Mouse (Mus musculus) adrenal gland, adult (tissue): Measurements from ENCODE around the gene Galnt11.
A peak's percentile ranks its signal among the peaks of the same experiment; 100 is the strongest.

Experiments used
- DNase-seq, 2 experiments: peaks; one replicate each; pipeline ENCODE4 v3.0.0; 2022 to 2023; ENCODE audit warnings: low spot score in 1 of 2; ENCODE audit not compliant: inconsistent age in 2 of 2

Galnt11 gene

DNA sequence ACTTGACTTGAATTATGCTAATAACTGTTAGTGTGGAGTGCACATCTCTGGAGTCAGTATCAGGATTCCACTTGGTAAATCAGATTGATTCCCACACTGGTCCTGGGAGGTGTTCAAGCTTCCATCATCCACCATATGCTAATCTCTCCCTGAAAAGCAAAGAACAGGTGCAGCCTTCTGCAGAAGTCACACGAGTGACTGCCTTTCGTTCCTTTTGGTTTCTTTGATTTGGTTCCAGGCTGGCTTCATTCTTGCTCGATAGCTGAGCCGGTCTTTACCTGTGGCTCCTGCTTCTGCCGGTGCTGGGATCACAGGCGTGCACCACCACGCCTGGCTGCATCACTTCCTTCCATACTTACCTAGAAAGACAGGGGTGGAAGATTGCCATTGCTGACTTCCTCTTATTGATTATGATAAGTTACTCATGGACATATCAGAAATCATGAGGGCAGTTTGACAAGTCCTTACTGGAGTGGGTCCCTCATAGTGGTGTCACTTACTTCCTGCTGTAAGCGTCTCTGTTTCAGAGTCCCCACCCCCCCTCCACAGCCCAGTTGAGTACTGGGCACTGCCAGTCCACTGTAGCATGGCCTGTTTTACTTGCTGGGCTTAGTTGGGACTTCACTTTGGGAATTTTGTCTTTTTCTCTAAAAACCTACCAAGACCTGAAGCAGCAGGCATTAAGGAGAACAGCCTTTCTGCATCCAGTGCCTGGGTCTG is 31.3 kb downstream of the Galnt11 start:
- no peak for DNase-seq

DNA sequence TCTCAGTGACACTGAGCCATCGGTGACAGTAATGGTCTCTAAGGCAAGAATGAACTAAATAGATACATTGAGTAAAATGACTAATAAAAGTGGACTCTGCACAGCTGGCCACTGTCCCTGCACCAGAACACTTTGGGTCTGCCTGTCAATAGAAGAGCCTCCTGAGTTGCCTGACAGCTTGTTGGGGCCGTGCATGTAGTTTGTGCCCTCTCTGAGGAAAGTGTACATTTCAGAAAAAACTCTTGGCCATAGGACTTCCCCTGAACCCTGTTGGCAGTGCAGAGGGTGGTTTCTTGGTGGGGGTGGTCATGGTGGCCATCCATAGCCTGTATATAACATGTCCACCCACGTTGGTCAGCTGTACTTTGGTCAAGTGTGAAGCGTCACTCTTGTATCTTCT is 32.8 kb downstream of the Galnt11 start:
- no peak for DNase-seq

GRCm38 (mm10) chr5:25256686-25257085 is 35.0 kb downstream of the Galnt11 start:
- DNase-seq, result no peak

DNA sequence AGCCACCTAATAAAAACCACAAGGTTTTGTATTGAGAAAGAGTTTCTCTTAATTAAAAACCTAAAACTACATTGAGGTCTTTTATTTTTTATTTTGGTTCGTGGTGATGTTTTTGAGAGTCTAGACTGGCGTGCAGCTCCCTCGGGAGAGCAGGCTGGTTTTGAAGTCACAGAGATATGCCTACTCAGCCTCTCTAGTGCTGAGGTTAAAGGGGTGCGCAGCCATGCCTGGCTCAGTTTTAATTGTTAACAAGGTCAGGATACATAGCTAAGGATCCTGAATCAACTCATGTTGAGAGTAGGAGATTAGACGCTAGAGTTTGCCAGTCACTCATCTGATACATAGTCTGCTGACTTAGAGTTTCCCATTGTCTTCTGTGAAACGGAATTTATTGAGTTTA is 39.7 kb downstream of the Galnt11 start:
- no peak for DNase-seq

- no peak for DNase-seq
These were observed 40.6 kb downstream of the Galnt11 start for GRCm38 (mm10) chr5:25262266-25262665.

DNA sequence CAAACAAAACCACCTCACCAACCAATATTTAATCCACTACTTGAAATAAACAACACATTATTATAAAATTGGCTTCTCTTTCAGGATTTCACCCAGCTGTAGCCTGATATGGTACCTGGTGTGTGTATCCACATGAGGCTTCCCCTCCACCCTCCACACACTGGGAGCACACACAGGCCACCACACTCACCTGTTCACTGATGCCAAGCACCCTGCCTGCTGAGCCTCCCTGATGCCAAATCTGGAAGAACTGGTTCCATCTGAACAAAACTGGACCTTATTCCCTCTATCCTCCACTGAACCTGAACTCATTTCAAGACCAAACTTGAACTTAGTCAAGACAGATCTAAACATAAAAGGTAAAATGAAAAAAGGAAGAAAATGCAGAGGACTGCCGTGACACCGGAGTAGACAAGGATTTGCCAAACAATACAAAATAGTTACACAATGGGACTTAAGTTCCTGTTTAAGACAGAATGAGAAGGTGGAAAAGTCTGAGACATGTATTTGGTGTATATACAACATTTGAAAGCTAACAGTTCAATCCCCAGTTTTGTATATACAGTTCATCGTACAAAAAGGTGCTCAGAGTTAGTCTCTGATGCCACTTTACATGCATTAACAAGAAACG is 46.7 kb downstream of the Galnt11 start:
- no peak for DNase-seq

- DNase-seq, result no peak
These were observed 53.9 kb downstream of the Galnt11 start for GRCm38 (mm10) chr5:25275629-25276028.

DNA sequence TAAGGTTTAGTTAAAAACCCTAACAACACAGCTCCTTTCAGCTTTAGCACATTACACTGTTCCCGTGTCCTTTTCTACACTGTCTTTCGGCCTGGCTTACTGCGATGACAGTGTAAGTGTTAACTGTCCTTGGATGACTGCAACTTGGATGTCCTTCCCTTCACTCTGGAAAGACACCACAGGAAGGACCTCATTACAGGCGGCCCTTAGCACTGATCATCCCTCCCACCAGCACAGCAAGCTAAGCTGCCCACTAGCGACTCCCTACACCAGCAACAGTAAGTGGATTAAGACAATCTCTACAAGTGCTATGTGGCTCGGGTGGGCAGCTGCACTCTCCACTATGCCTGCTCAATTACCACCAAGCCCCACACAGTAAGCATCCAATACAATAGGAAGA is 54.7 kb downstream of the Galnt11 start:
- peak in 1 of 2 experiments; percentile 41 for DNase-seq

- no peak for DNase-seq
These were observed 62.3 kb downstream of the Galnt11 start for GRCm38 (mm10) chr5:25283988-25284387.

DNA sequence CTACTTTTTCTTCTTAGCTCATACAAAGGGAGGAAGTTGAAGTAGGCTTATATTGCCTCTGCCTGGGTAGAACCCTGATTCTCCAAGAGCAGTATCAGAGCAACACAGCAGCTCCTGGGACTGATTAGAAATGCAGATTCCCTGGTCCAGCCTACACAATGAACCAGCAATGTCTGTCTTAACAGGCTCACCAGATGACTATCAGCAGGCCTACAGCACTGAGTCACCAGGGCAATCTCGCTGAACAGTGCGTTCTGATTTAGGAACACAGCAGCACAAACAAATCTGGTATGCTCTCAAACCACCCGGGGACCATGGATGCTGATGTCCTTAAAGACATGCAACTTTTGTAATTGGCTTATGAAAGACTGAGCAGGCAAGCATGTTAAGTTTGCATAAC is 75.1 kb downstream of the Galnt11 start:
- DNase-seq, result peak; percentile 73 to 78

- no peak for DNase-seq
These were observed 88.5 kb downstream of the Galnt11 start for GRCm38 (mm10) chr5:25310226-25310625.

GRCm38 (mm10) chr5:25313881-25314280 is 92.2 kb downstream of the Galnt11 start:
- peak; percentile 28 to 51 for DNase-seq
